15 mouse cellular contexts compared by ENCODE assay signal in the genomic region with DNA sequence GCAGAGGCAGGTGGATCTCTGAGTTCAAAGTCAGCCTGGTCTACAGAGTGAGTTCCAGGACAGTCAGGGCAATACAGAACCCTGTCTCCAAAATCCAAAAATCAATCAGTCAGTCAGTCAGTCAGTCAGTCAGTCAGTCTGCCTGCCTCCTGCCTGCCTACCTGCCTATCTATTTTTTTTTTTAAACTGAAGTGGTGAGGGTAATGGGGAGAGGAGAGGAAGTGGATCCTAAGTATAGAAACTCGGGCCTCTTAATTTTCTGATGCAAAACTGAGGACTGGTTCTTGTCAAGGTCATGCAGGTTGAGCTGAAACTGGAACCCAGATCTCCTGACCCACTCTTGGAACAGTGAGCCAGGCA.
DNase-seq lines count a peak whose midpoint lies in the region; ATAC-seq and TF ChIP-seq lines count a peak whose summit lies in the region.
"Had no signal": no experiment of that assay in that cellular context is flagged by ENCODE, and none has a peak within 500 bp of the region (broad histone marks: within the 10 kb centered on the region; RNA-seq: fewer than 3 reads in every experiment).

No protein-coding gene starts in this region.

- peaks cover 11% of the 10 kb centered on the region; the same call in 1 of the 2 replicates for H3K4me1 ChIP-seq in hindbrain, postnatal 0 days (ENCODE audit: insufficient read depth, low read length)
- peaks cover 12% of the 10 kb centered on the region for H3K4me1 ChIP-seq in hindbrain, embryonic 13.5 days (replicated peaks)
- H3K4me1 ChIP-seq in megakaryocyte, embryonic 14.5 days = peaks cover 5% of the 10 kb centered on the region; the same call in 1 of the 2 replicates
- H3K4me1 ChIP-seq in brown adipose tissue, adult 24 weeks (ENCODE audit: control insufficient read depth, insufficient read depth, insufficient read length, low read length) = peaks cover 5% of the 10 kb centered on the region
- peaks cover 6% of the 10 kb centered on the region for H3K4me1 ChIP-seq in stomach, postnatal 0 days (replicated peaks; ENCODE audit: control insufficient read depth, insufficient read depth)

- peak overlapping the region; percentile 29; the same call in 1 of the 2 replicates for H3K27ac ChIP-seq in hindbrain, postnatal 0 days
- H3K27ac ChIP-seq in hindbrain, embryonic 13.5 days = no peak overlapping the region
- peak overlapping the region; percentile 63 for H3K27ac ChIP-seq in brown adipose tissue, adult 24 weeks (replicated peaks; ENCODE audit: low read depth, low read length)
- H3K27ac ChIP-seq in stomach, postnatal 0 days (replicated peaks) = peak overlapping the region; percentile 56; the same call in 1 of the 2 replicates
- H3K27ac ChIP-seq: limb, embryonic 13.5 days; midbrain, embryonic 12.5 days had no signal

- no peak for DNase-seq in hindbrain, postnatal 0 days (ENCODE audit: low spot score)
- no peak for DNase-seq in stomach, postnatal 0 days (ENCODE audit: low spot score)
- DNase-seq in right cerebral cortex, postnatal 14 days = no peak
- DNase-seq: cerebellum, adult 11 months; cerebellum, postnatal 36 days had no signal

- no peak overlapping the region for H3K9ac ChIP-seq in hindbrain, postnatal 0 days (replicated peaks; ENCODE audit: low read length)
- H3K9ac ChIP-seq in hindbrain, embryonic 13.5 days = no peak overlapping the region
- no peak overlapping the region for H3K9ac ChIP-seq in stomach, postnatal 0 days (ENCODE audit: low read length)
- H3K9ac ChIP-seq: heart, embryonic 12.5 days; limb, embryonic 13.5 days; midbrain, embryonic 12.5 days had no signal

- H3K27me3 ChIP-seq in hindbrain, postnatal 0 days (ENCODE audit: insufficient read depth, low read length) = no peaks in the 10 kb centered on the region
- H3K27me3 ChIP-seq in hindbrain, embryonic 13.5 days = no peaks in the 10 kb centered on the region
- peaks cover 4% of the 10 kb centered on the region for H3K27me3 ChIP-seq in megakaryocyte, embryonic 14.5 days (replicated peaks)
- H3K27me3 ChIP-seq in stomach, postnatal 0 days (ENCODE audit: control insufficient read depth, insufficient read depth, low read length) = no peaks in the 10 kb centered on the region
- H3K27me3 ChIP-seq: heart, embryonic 12.5 days; limb, embryonic 13.5 days; midbrain, embryonic 12.5 days had no signal

- WGBS in hindbrain, postnatal 0 days = 72% methylated on average over 1 of the region's 1 CpGs
- WGBS in hindbrain, embryonic 13.5 days = 82% methylated on average over 1 of the region's 1 CpGs
- 77% methylated on average over 1 of the region's 1 CpGs for WGBS in stomach, postnatal 0 days

- no peak for TF ChIP-seq CTCF in hindbrain, postnatal 0 days (IDR thresholded peaks at IDR 0.05; ENCODE audit: low read depth)
- no peak for TF ChIP-seq CTCF in stomach, postnatal 0 days (IDR thresholded peaks at IDR 0.05; ENCODE audit: low read depth)

- no peaks in the 10 kb centered on the region for H3K36me3 ChIP-seq in hindbrain, postnatal 0 days (ENCODE audit: insufficient read depth, low read length)
- no peaks in the 10 kb centered on the region for H3K36me3 ChIP-seq in hindbrain, embryonic 13.5 days
- no peaks in the 10 kb centered on the region for H3K36me3 ChIP-seq in megakaryocyte, embryonic 14.5 days (replicated peaks; ENCODE audit: low read length)
- no peaks in the 10 kb centered on the region for H3K36me3 ChIP-seq in stomach, postnatal 0 days (ENCODE audit: control insufficient read depth, insufficient read depth, low read length)
- H3K36me3 ChIP-seq: embryonic facial prominence, embryonic 10.5 days; heart, embryonic 12.5 days; limb, embryonic 13.5 days; midbrain, embryonic 12.5 days had no signal

- TF ChIP-seq EP300 in stomach, postnatal 0 days (optimal IDR thresholded peaks at IDR 0.05) = no peak

- H3K4me2 ChIP-seq in hindbrain, postnatal 0 days (ENCODE audit: low read depth, low read length) = no peak overlapping the region
- H3K4me2 ChIP-seq in hindbrain, embryonic 13.5 days = no peak overlapping the region
- H3K4me2 ChIP-seq in stomach, postnatal 0 days (replicated peaks; ENCODE audit: low read depth) = no peak overlapping the region
- H3K4me2 ChIP-seq: heart, embryonic 12.5 days; limb, embryonic 13.5 days; midbrain, embryonic 12.5 days had no signal

- no peak overlapping the region for H3K4me3 ChIP-seq in hindbrain, postnatal 0 days (ENCODE audit: low read length)
- H3K4me3 ChIP-seq in hindbrain, embryonic 13.5 days = no peak overlapping the region
- H3K4me3 ChIP-seq in megakaryocyte, embryonic 14.5 days (replicated peaks) = peak overlapping the region; percentile 33
- no peak overlapping the region for H3K4me3 ChIP-seq in brown adipose tissue, adult 24 weeks (ENCODE audit: insufficient read depth, low read depth, low read length)
- H3K4me3 ChIP-seq in stomach, postnatal 0 days (ENCODE audit: low read depth, low read length) = no peak overlapping the region
- H3K4me3 ChIP-seq: embryonic facial prominence, embryonic 10.5 days; erythroblast, embryonic 14.5 days; heart, embryonic 12.5 days; limb, embryonic 13.5 days; midbrain, embryonic 12.5 days had no signal

- H3K9me3 ChIP-seq in hindbrain, postnatal 0 days (ENCODE audit: low read length) = no peaks in the 10 kb centered on the region
- no peaks in the 10 kb centered on the region for H3K9me3 ChIP-seq in hindbrain, embryonic 13.5 days
- H3K9me3 ChIP-seq in megakaryocyte, embryonic 14.5 days = no peaks in the 10 kb centered on the region
- no peaks in the 10 kb centered on the region for H3K9me3 ChIP-seq in stomach, postnatal 0 days (ENCODE audit: control insufficient read depth, low read length)
- H3K9me3 ChIP-seq: embryonic facial prominence, embryonic 10.5 days; heart, embryonic 12.5 days; limb, embryonic 13.5 days; midbrain, embryonic 12.5 days had no signal

- no peak for ATAC-seq in hindbrain, postnatal 0 days
- ATAC-seq in hindbrain, embryonic 13.5 days (ENCODE audit: low FRiP score) = no peak
- ATAC-seq in megakaryocyte, adult 5-6 weeks (ENCODE audit: poor library complexity, severe bottlenecking) = no peak
- ATAC-seq in stomach, postnatal 0 days (ENCODE audit: low FRiP score, low TSS enrichment) = no peak
- ATAC-seq: forebrain, embryonic 16.5 days had no signal
